Mouse (Mus musculus) forebrain, embryonic 11.5 days (tissue): ENCODE data around the gene Car10. TPM values are rescaled to one million over a fixed set of nuclear protein-coding genes. Genes with fewer than 3 reads are reported as not detected.

Source experiments
- ATAC-seq: fragments of 200-750 bp; cut with Nextera tagmentation; replicated peaks from 2 replicates; pipeline ENCODE4 v1.8.0; 2017; ENCODE audit warnings: moderate TSS enrichment; ENCODE audit not compliant: low FRiP score
- DNase-seq: peaks from one replicate; pipeline ENCODE4 v3.0.0-alpha.2; 2017; ENCODE audit warnings: low spot score
- H3K27ac ChIP-seq: fragments of 300-500 bp; sonication (generic); 2 replicates; pipeline ENCODE4 v1.5.1; 2014; ENCODE audit warnings: low read depth, low read length
- H3K27me3 ChIP-seq: fragments of 300-500 bp; sonication (generic); 2 replicates; pipeline ENCODE4 v1.6.1; 2014; ENCODE audit warnings: mild to moderate bottlenecking, low read length, mixed read lengths; ENCODE audit not compliant: control insufficient read depth, insufficient read depth
- H3K36me3 ChIP-seq: fragments of 300-500 bp; sonication (generic); 2 replicates; pipeline ENCODE4 v1.6.1; 2014; ENCODE audit warnings: mild to moderate bottlenecking, low read length, moderate library complexity, mixed read lengths; ENCODE audit not compliant: control insufficient read depth, insufficient read depth
- H3K4me1 ChIP-seq: fragments of 300-500 bp; sonication (generic); replicated peaks from 2 replicates; pipeline ENCODE4 v1.6.1; 2014; ENCODE audit warnings: low read length, mixed read lengths; ENCODE audit not compliant: control insufficient read depth, insufficient read depth
- H3K4me2 ChIP-seq: fragments of 300-500 bp; sonication (generic); 2 replicates; pipeline ENCODE4 v1.6.1; 2014; ENCODE audit warnings: low read depth, mild to moderate bottlenecking, low read length, moderate library complexity, mixed read lengths; ENCODE audit not compliant: severe bottlenecking
- H3K4me3 ChIP-seq: fragments of 300-500 bp; sonication (generic); 2 replicates; pipeline ENCODE4 v1.5.1; 2014; ENCODE audit warnings: low read depth, low read length
- H3K9ac ChIP-seq: fragments of 300-500 bp; sonication (generic); 2 replicates; pipeline ENCODE4 v1.6.1; 2014; ENCODE audit warnings: low read length
- H3K9me3 ChIP-seq: fragments of 300-500 bp; sonication (generic); 2 replicates; pipeline ENCODE4 v1.6.1; 2016; ENCODE audit warnings: low read length, mixed read lengths; ENCODE audit not compliant: control insufficient read depth
- WGBS: fragments of 180-500 bp; shearing (Covaris S2); extraction: QIAGEN DNeasy Blood & Tissue Kit; methylation state at CpG from one replicate; pipeline ENCODE4 v1.1.7; 2014; 5-methylcytosine and 5-hydroxymethylcytosine counted together
- polyA plus RNA-seq: library from polyadenylated mRNA; unstranded; fragments of >200 nt; fragmentation: Nextera tagmentation; extraction: Ambion mirVana; gene quantifications from 2 replicates; pipeline ENCODE4 v1.2.1, GENCODE M21; 2014

Gene Car10
- polyA plus RNA-seq, 1 experiment from 2014 or later = 1.3 TPM

DNA sequence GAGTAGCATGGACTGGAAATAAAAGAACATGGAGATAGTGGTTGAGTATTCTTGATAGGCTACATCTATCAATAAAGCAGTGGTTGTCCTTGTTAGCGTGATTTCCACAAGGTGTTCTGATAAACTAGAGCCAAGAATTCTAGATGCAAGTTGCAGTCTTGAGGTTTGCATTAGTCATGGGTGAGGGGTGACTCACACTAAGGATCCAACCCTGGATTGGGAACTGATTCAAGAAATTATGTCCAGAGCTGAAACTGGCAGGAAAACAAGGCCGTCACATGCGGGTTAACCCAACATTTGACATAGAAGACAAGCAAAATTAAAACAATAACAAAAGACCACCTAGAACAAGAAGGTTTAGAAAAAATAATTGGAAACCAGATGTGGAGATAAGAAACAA, 28.6 kb downstream of the Car10 start:
- DNase-seq (no peak), ATAC-seq (no peak)
- H3K4me1 ChIP-seq = no peaks in the 10 kb centered on the region
- no peak overlapping the region for H3K4me3 ChIP-seq
- no peaks in the 10 kb centered on the region for H3K9me3 ChIP-seq
- H3K9ac ChIP-seq = no peak overlapping the region
- no peak overlapping the region for H3K27ac ChIP-seq
- WGBS = 90% methylated on average over 3 of the region's 3 CpGs
- H3K36me3 ChIP-seq = no peaks in the 10 kb centered on the region
- H3K4me2 ChIP-seq = no peak overlapping the region
- H3K27me3 ChIP-seq = no peaks in the 10 kb centered on the region

GRCm38 (mm10) chr11:93128481-93128880, 30.7 kb downstream of the Car10 start:
- H3K27ac ChIP-seq = no peak overlapping the region
- H3K4me2 ChIP-seq = no peak overlapping the region
- WGBS = 84% methylated on average over 2 of the region's 2 CpGs
- H3K36me3 ChIP-seq = no peaks in the 10 kb centered on the region
- no peak overlapping the region for H3K4me3 ChIP-seq
- H3K4me1 ChIP-seq = no peaks in the 10 kb centered on the region
- DNase-seq = no peak
- H3K9me3 ChIP-seq = no peaks in the 10 kb centered on the region
- H3K27me3 ChIP-seq = no peaks in the 10 kb centered on the region
- H3K9ac ChIP-seq = no peak overlapping the region
- ATAC-seq = no peak

DNA sequence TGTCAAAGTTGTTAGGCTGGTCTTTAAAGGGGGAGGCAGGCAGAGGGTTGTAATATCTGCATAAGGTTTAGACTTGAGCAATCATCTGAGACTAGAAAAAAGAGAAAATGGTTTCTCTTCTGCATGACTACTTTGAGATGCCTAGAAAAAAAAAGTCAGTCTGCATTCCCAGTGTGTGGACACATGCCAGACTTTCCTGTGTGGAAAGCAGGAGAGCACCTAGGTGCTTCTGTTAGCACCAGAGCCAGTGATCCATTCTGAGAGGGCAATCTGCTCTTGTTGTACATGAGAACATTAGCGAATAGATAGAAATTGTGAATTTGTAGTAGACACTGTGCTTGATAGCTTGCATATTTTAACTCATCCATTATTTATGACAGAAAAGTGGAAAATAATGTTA, 40.0 kb downstream of the Car10 start:
- ATAC-seq (no peak), DNase-seq (no peak)
- Histone ChIP-seq H3K4me1 (no peaks in the 10 kb centered on the region), H3K27me3 (no peaks in the 10 kb centered on the region), H3K27ac (no peak overlapping the region), H3K36me3 (no peaks in the 10 kb centered on the region), H3K4me3 (no peak overlapping the region), H3K4me2 (no peak overlapping the region), H3K9me3 (no peaks in the 10 kb centered on the region), H3K9ac (no peak overlapping the region)
- WGBS = 90% methylated on average over 1 of the region's 1 CpGs

- Histone ChIP-seq H3K4me2 (no peak overlapping the region), H3K27ac (no peak overlapping the region), H3K4me3 (no peak overlapping the region), H3K9me3 (no peaks in the 10 kb centered on the region), H3K4me1 (no peaks in the 10 kb centered on the region), H3K9ac (no peak overlapping the region), H3K36me3 (no peaks in the 10 kb centered on the region), H3K27me3 (no peaks in the 10 kb centered on the region)
- WGBS = 78% methylated on average over 1 of the region's 1 CpGs
- DNase-seq (no peak), ATAC-seq (no peak)
Observed at GRCm38 (mm10) chr11:93141727-93142126, 43.9 kb downstream of the Car10 start.

- DNase-seq = no peak
- ATAC-seq = no peak
- no peak overlapping the region for H3K4me3 ChIP-seq
- H3K27ac ChIP-seq = no peak overlapping the region
- H3K27me3 ChIP-seq = no peaks in the 10 kb centered on the region
- 20% methylated on average over 2 of the region's 2 CpGs for WGBS
- H3K4me1 ChIP-seq = no peaks in the 10 kb centered on the region
- H3K4me2 ChIP-seq = no peak overlapping the region
- H3K9ac ChIP-seq = no peak overlapping the region
- no peaks in the 10 kb centered on the region for H3K36me3 ChIP-seq
- H3K9me3 ChIP-seq = no peaks in the 10 kb centered on the region
Observed at GRCm38 (mm10) chr11:93144544-93144943, 46.7 kb downstream of the Car10 start.

DNA sequence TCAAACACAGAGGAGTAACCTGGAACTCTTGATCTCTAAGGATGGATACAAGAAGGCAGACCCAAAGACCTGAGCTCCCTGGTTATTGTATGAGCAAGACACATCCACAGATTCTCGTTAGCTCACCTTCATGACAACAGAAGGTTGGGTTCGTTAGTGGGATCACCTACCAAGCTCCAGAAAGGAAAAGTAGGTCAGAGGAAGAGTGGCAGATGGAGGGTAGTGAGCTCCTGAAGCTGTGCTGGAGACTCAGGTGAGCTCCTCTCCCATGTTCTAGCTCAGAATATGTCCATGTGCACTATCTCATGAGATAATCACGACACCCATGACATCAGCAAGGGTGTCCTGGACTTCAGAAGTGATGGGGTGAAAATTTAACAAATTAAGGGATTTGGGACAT, 57.1 kb downstream of the Car10 start:
- Histone ChIP-seq H3K4me3 (no peak overlapping the region), H3K9me3 (no peaks in the 10 kb centered on the region), H3K4me1 (no peaks in the 10 kb centered on the region), H3K36me3 (no peaks in the 10 kb centered on the region), H3K9ac (no peak overlapping the region), H3K27me3 (no peaks in the 10 kb centered on the region), H3K4me2 (no peak overlapping the region), H3K27ac (no peak overlapping the region)
- ATAC-seq = no peak
- WGBS = 62% methylated on average over 3 of the region's 3 CpGs
- no peak for DNase-seq

DNA sequence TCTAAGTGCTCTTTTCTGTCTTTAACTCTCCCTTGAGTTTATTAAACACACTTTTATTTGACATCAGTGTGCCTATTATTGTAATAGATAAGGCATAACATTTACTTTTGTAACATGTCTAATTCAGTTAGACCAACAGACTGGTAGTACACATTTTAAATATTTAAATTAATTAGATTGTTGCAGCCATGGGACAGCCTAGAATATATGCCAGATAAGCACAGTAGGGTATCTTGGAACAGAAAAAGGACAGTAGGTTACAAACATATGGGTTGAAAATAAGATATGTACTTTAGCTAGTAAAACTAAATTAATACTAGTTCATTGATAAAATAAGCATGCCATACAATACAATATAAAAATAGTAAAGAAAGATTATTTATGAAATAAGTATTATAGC, 74.6 kb downstream of the Car10 start:
- Histone ChIP-seq H3K9ac (no peak overlapping the region), H3K4me2 (no peak overlapping the region), H3K4me1 (no peaks in the 10 kb centered on the region), H3K9me3 (no peaks in the 10 kb centered on the region), H3K27me3 (no peaks in the 10 kb centered on the region), H3K27ac (no peak overlapping the region), H3K36me3 (no peaks in the 10 kb centered on the region), H3K4me3 (no peak overlapping the region)
- DNase-seq (no peak), ATAC-seq (no peak)

GRCm38 (mm10) chr11:93173533-93174308, 75.9 kb downstream of the Car10 start:
- DNase-seq = no peak
- no peak overlapping the region for H3K4me2 ChIP-seq
- H3K9ac ChIP-seq = no peak overlapping the region
- ATAC-seq = no peak
- 94% methylated on average over 1 of the region's 1 CpGs for WGBS
- no peaks in the 10 kb centered on the region for H3K27me3 ChIP-seq
- no peaks in the 10 kb centered on the region for H3K9me3 ChIP-seq
- no peaks in the 10 kb centered on the region for H3K4me1 ChIP-seq
- no peak overlapping the region for H3K4me3 ChIP-seq
- no peak overlapping the region for H3K27ac ChIP-seq
- H3K36me3 ChIP-seq = no peaks in the 10 kb centered on the region

DNA sequence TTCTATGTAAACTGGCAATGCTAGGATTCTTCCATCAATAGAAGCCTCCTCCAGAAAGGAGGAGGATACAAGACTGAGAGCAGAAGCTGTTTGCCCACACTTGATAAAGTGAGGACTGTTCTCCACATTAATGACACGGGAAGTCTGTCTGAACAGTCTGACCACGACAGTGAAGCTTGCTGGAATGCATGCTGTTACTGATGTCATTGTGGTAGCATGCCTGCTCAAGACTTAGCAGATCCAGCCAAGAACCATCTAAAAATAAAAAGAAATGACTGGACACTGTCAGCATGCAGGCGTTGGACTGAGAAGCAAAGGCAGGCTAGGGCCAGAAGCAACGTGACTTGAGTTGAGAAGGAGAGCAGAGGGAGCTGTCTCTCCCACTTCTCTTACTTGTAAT, 87.6 kb downstream of the Car10 start:
- H3K27me3 ChIP-seq = no peaks in the 10 kb centered on the region
- DNase-seq (no peak), ATAC-seq (no peak)
- H3K4me2 ChIP-seq = no peak overlapping the region
- no peak overlapping the region for H3K4me3 ChIP-seq
- no peaks in the 10 kb centered on the region for H3K4me1 ChIP-seq
- H3K27ac ChIP-seq = no peak overlapping the region
- H3K9ac ChIP-seq = no peak overlapping the region
- H3K9me3 ChIP-seq = no peaks in the 10 kb centered on the region
- WGBS = 88% methylated on average over 4 of the region's 4 CpGs
- no peaks in the 10 kb centered on the region for H3K36me3 ChIP-seq
